Mouse (Mus musculus) B cell, adult 62 days (primary cell): ENCODE data around the gene Lbx2. TPM values are rescaled to one million over a fixed set of nuclear protein-coding genes. Genes with fewer than 3 reads are reported as not detected.

Experiments used
- total RNA-seq: library from RNA; stranded (reverse); gene quantifications from 4 replicates; pipeline ENCODE4 v1.2.4, GENCODE M21; 2023

Gene Lbx2
- not detected in 4 replicates for total RNA-seq

DNA sequence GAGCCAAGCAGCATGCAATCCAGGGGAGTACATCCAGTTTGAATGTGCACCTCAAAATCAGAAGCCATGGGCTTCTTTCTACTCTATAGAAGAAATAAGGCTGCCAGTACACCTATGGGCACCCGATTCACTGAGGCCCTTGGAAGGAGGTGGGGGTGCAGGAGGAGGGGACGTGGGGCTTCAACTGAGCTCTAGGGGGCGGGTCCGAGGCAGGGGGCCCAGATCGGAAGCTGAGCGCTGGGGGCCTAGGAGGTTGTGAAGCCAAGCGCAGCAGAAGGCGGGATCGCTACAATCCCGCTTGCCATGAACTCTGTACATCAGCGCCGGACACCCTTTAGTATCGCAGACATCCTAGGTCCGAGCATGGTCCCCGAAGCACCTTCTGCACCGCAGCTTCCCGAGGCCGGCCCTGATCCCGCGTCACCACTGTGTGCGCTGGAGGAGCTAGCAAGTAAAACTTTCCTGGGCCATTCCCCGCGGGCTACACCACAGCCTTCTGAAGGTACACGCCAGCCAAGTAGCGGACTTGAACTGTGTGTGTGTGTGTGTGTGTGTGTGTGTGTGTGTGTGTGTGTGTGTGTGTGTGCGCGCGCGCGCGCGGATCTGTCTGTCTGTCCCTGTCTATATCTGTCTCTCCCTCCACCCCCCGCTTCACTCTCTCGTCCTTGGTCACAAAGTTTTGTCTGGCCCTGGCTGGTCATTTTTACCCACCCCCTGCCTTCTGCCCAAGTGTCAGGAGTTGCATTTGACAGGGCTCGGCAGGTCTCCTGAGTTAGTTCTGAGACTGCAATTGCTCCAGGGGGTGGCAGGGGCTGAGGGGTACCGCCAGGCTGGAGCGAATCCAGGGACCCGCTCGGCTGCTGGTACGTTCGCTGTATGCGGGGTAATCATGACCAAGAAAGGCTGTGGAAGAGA is at the start of gene Lbx2:
Lbx2 (plus strand) TSS at position 247 of the 915 bp plus-strand sequence.

GRCm38 (mm10) chr6:83054074-83054851 is 31.9 kb upstream of the Lbx2 start, which contains the start of gene Aup1:
Gene Aup1, plus strand, starts transcription at chr6:83054521.

DNA sequence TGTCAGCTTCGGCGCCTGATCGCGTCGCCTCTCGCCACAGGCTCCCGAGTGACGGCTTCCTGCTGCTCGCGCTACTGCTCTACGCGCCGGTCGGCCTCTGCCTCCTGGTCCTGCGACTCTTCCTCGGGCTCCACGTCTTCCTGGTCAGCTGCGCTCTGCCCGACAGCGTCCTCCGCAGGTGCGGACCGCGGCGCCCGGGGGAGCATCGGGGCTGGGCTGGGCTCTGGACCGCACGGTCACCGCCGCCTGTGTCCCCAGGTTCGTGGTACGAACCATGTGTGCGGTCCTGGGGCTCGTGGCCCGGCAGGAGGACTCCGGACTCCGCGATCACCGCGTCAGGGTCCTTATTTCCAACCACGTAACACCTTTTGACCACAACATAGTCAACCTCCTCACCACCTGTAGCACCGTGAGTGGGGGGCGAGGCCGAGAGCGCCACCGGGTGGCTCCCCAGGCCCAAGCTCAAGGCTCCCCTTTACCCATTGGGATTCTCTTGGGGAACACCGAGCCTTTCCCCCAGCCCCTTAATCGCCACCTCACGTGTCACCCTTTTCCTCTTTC is 31.2 kb upstream of the Lbx2 start, which contains the start of gene Htra2:
Htra2 (minus strand) TSS at position 403 of the 561 bp plus-strand sequence.

GRCm38 (mm10) chr6:83057790-83058189 is 28.4 kb upstream of the Lbx2 start, which contains the start of gene Dqx1:
Gene Dqx1, plus strand, starts transcription at chr6:83057844.

DNA sequence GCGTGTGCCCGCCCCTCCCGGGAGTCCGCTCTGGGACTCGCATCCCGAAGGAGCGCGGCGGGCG is 16.1 kb upstream of the Lbx2 start, which contains the start of gene Tlx2:
Tlx2 (minus strand) TSS at position 47 of the 64 bp plus-strand sequence.

GRCm38 (mm10) chr6:83077630-83078323 is 8.4 kb upstream of the Lbx2 start, which contains the start of gene Pcgf1:
Gene Pcgf1, plus strand, starts transcription at chr6:83077869.

DNA sequence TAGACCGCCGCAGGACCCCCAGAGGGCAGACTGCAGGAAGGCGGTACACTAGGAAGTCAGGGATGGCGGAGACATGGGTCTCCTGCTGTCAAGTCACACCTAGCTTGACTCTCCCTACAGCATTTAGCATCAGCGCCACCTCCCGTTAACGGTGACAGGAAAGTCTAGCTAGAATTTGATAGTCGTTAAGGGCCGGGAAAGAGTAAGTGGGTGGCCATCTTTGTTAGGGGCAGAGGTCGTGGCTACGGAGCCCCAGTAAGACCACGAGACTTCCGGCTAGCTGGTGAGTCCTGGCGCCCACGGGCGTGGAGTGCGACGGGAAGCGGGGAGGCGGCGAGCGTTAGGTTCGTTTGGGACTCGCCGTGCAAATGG is 15.1 kb downstream of the Lbx2 start, which contains the start of the genes Ccdc142 and Gm42688:
Ccdc142 (plus strand) TSS at position 286 of the 372 bp plus-strand sequence.
Gm42688 (plus strand) TSS at position 302 of the 372 bp plus-strand sequence.

GRCm38 (mm10) chr6:83108762-83109668 is 22.8 kb downstream of the Lbx2 start, which contains the start of gene Mrpl53:
Gene Mrpl53, plus strand, starts transcription at chr6:83109040.

GRCm38 (mm10) chr6:83115011-83115671 is 29.0 kb downstream of the Lbx2 start, which contains the start of gene Mogs:
Gene Mogs, plus strand, starts transcription at chr6:83115496.

DNA sequence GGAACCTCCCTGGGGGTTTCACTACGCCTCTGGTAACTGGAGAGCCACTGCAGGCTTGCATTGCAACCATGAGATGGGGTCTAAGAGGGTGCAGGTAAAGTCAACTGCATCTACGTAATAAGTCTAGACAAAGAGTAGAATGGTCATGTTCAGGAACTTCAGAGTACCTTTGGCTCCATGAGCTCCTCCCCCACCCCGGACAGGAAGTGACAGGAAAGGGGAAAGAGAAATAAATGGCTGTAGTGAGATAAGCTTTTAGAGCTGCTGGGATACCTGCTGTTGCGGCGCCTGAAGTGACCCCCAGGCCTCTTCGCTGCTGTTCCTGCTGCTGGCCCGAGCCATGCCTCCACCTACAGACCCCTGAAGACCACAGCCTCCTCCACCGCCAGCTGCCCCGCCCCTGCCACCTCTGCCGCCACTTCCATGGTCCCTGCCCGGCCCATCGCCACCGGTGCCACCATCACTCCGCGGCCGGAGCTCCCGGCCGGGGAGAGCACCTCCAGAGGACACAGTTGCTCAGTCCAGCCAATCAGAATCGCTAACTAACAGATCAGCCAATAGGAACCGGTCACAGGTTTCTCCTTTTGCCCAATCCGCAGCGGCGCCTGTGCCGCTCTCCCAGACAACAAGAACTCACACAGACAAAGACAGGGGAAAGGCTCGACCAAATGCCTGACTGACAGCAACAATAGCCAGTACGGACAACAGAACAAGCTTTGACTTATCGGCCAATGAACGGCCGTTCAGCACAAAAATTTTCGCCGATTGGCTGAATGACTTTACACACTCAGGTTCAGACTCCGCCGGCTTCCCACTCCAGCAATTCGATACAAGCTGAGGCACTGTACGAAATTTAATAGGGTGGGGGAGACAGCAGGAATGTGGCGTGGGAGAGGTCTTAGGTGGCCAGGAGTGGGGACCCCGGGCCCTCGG is 35.0 kb downstream of the Lbx2 start, which contains the start of gene Wbp1:
Wbp1 (minus strand) TSS at position 630 of the 933 bp plus-strand sequence.

GRCm38 (mm10) chr6:83125331-83125730 is 39.2 kb downstream of the Lbx2 start, which contains the start of gene Ino80b:
Gene Ino80b, minus strand, starts transcription at chr6:83125431.

DNA sequence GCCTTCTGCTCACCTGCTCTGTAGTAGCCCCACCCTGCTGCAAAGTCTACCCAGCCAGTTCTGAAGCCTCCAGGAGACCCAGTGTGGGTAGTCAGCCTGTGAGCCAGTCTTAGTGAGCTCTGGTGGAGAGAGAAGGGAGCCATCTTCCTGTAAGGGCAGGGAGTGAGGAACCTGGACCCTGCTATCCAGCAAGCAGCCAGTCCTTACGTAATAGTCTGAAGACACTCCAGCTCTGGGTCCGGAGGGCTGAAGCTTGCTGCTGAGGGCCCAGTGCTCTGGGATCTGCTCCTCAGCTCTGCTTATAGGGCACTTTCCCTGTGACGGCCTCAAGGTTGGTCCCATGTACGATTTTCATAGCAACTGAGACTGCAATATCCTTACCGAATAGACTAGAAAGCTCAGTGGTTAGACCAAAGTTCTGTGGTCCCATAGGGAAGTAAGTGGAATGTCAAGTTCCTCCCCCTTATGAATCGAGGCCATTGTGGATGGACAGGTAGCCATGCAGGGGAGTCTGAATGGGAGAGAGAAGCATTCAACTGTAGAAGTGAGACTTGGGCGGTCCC is 48.9 kb downstream of the Lbx2 start, which contains the start of gene Rtkn:
Rtkn (plus strand) TSS at position 513 of the 563 bp plus-strand sequence.

Other genes with a start within 250 kb of the Lbx2 start
- 0.28 to 1.8 TPM (median 0.59 TPM) in 4 replicates for gene Sema4f, start 146.6 kb upstream of the Lbx2 start, total RNA-seq
- 2.1 to 4.3 TPM (median 3.0 TPM) in 4 replicates for gene M1ap, start 139.5 kb upstream of the Lbx2 start, total RNA-seq
- gene Dok1, start 52.9 kb upstream of the Lbx2 start, total RNA-seq, result 29.3 to 32.3 TPM (median 32.0 TPM) in 4 replicates
- 0.25 to 0.46 TPM in 2 of 4 replicates, not detected in the others for gene Loxl3, start 52.2 kb upstream of the Lbx2 start, total RNA-seq
- gene Aup1, start 31.8 kb upstream of the Lbx2 start, total RNA-seq, result 381 to 401 TPM (median 385 TPM) in 4 replicates
- gene Htra2, start 31.1 kb upstream of the Lbx2 start, total RNA-seq, result 48.8 to 53.5 TPM (median 51.5 TPM) in 4 replicates
- 8.9 to 9.6 TPM (median 9.2 TPM) in 4 replicates for gene Dqx1, start 28.5 kb upstream of the Lbx2 start, total RNA-seq
- not detected in 4 replicates for gene Tlx2, start 16.1 kb upstream of the Lbx2 start, total RNA-seq
- 21.1 to 26.0 TPM (median 23.4 TPM) in 4 replicates for gene Pcgf1, start 8.5 kb upstream of the Lbx2 start, total RNA-seq
- gene Ccdc142, start 15.2 kb downstream of the Lbx2 start, total RNA-seq, result 10.4 to 18.5 TPM (median 13.5 TPM) in 4 replicates
- 11.7 to 14.2 TPM (median 12.4 TPM) in 4 replicates for gene Gm42688, start 15.2 kb downstream of the Lbx2 start, total RNA-seq
- gene Mrpl53, start 22.7 kb downstream of the Lbx2 start, total RNA-seq, result 23.0 to 35.3 TPM (median 27.6 TPM) in 4 replicates
- 27.6 to 34.5 TPM (median 31.8 TPM) in 4 replicates for gene Mogs, start 29.1 kb downstream of the Lbx2 start, total RNA-seq
- gene Wbp1, start 35.2 kb downstream of the Lbx2 start, total RNA-seq, result 35.5 to 52.3 TPM (median 39.5 TPM) in 4 replicates
- gene Ino80b, start 39.1 kb downstream of the Lbx2 start, total RNA-seq, result 28.0 to 34.1 TPM (median 31.1 TPM) in 4 replicates
- gene Rtkn, start 49.1 kb downstream of the Lbx2 start, total RNA-seq, result not detected in 4 replicates
- gene Wdr54, start 70.0 kb downstream of the Lbx2 start, total RNA-seq, result 0.56 to 0.60 TPM in 2 of 4 replicates, not detected in the others
- gene 1700003E16Rik, start 70.0 kb downstream of the Lbx2 start, total RNA-seq, result not detected in 4 replicates
- 97.0 to 118 TPM (median 106 TPM) in 4 replicates for gene Dctn1, start 79.6 kb downstream of the Lbx2 start, total RNA-seq
- gene Slc4a5, start 133.5 kb downstream of the Lbx2 start, total RNA-seq, result not detected in 4 replicates
- 10.0 to 15.5 TPM (median 13.0 TPM) in 4 replicates for gene Mthfd2, start 239.5 kb downstream of the Lbx2 start, total RNA-seq
- gene Mob1a, start 239.6 kb downstream of the Lbx2 start, total RNA-seq, result 139 to 147 TPM (median 140 TPM) in 4 replicates